Mouse (Mus musculus) olfactory bulb, adult 2 months (tissue): Measurements from ENCODE around the gene Serpinb7. TPM values are rescaled to one million over a fixed set of nuclear protein-coding genes. Genes with fewer than 3 reads are reported as not detected.

ENCODE experiments used
- H3K27ac ChIP-seq: fragments of 200-500 bp; 2 replicates; pipeline ENCODE4 v1.5.1; 2012; ENCODE audit warnings: low read depth, low read length; ENCODE audit not compliant: insufficient read depth
- H3K4me1 ChIP-seq: fragments of 200-500 bp; 2 replicates; pipeline ENCODE4 v1.6.1; 2012; ENCODE audit warnings: low read length; ENCODE audit not compliant: control insufficient read depth, insufficient read depth
- H3K4me3 ChIP-seq: fragments of 200-500 bp; 2 replicates; pipeline ENCODE4 v1.5.1; 2012; ENCODE audit warnings: mild to moderate bottlenecking, low read depth, low read length, moderate library complexity; ENCODE audit not compliant: insufficient read depth
- CTCF ChIP-seq: fragments of 200-500 bp; IDR thresholded peaks from 2 replicates; pipeline ENCODE4 v1.5.1; 2012; ENCODE audit warnings: low read depth, mild to moderate bottlenecking, low read length, moderate library complexity; ENCODE audit not compliant: insufficient read depth
- POLR2A ChIP-seq: fragments of 200-500 bp; IDR thresholded peaks from 2 replicates; pipeline ENCODE4 v1.6.1; 2012; ENCODE audit warnings: mild to moderate bottlenecking, low read depth, low read length, moderate library complexity; ENCODE audit not compliant: insufficient read depth
- WGBS: fragments of 180-500 bp; shearing (Covaris S2); methylation state at CpG from one replicate; pipeline ENCODE4 v1.1.7; 2018; 5-methylcytosine and 5-hydroxymethylcytosine counted together
- polyA plus RNA-seq: library from polyadenylated mRNA; stranded (reverse); fragments of >200 nt; gene quantifications from 2 replicates; pipeline ENCODE4 v1.2.4, GENCODE M21; 2012; ENCODE audit warnings: low replicate concordance; ENCODE audit not compliant: missing spikeins, insufficient read depth, insufficient read length

Gene Serpinb7
- polyA plus RNA-seq, 1 experiment = not detected

GRCm38 (mm10) chr1:107445352-107445751 lies 45.9 kb downstream of the Serpinb7 start:
- no peak overlapping the region for H3K4me3 ChIP-seq
- H3K4me1 ChIP-seq = no peaks in the 10 kb centered on the region
- WGBS = 54% methylated on average over 5 of the region's 5 CpGs
- TF ChIP-seq CTCF (no peak), POLR2A (no peak)
- no peak overlapping the region for H3K27ac ChIP-seq

GRCm38 (mm10) chr1:107447228-107447931 lies 47.9 kb downstream of the Serpinb7 start:
- no peaks in the 10 kb centered on the region for H3K4me1 ChIP-seq
- TF ChIP-seq POLR2A (no peak), CTCF (no peak)
- no peak overlapping the region for H3K4me3 ChIP-seq
- 72% methylated on average over 3 of the region's 3 CpGs for WGBS
- H3K27ac ChIP-seq = no peak overlapping the region

GRCm38 (mm10) chr1:107479909-107480308 lies 80.5 kb downstream of the Serpinb7 start:
- TF ChIP-seq POLR2A (no peak), CTCF (no peak)
- H3K4me3 ChIP-seq = no peak overlapping the region
- H3K27ac ChIP-seq = no peak overlapping the region
- 0 out of 2 replicates have a peak, but pooled peaks cover 2% of the 10 kb centered on the region for H3K4me1 ChIP-seq

- 14% methylated on average over 11 of the region's 11 CpGs for WGBS
- 0 out of 2 replicates have a peak overlapping the region, but pooled peaks have one; percentile 14 for H3K4me3 ChIP-seq
- H3K4me1 ChIP-seq = 0 out of 2 replicates have a peak, but pooled peaks cover 2% of the 10 kb centered on the region
- H3K27ac ChIP-seq = no peak overlapping the region
- no peak for TF ChIP-seq POLR2A
- no peak for TF ChIP-seq CTCF
Measured at GRCm38 (mm10) chr1:107481452-107481851, 82.0 kb downstream of the Serpinb7 start.

- no peak for TF ChIP-seq CTCF
- no peak for TF ChIP-seq POLR2A
- Histone ChIP-seq H3K4me3 (no peak overlapping the region), H3K4me1 (no peaks in the 10 kb centered on the region), H3K27ac (no peak overlapping the region)
- 70% methylated on average over 8 of the region's 8 CpGs for WGBS
Measured at GRCm38 (mm10) chr1:107489577-107489976, 90.1 kb downstream of the Serpinb7 start.

- no peak overlapping the region for H3K27ac ChIP-seq
- TF ChIP-seq CTCF = no peak
- TF ChIP-seq POLR2A = no peak
- H3K4me1 ChIP-seq = no peaks in the 10 kb centered on the region
- H3K4me3 ChIP-seq = no peak overlapping the region
- 67% methylated on average over 2 of the region's 2 CpGs for WGBS
Measured at GRCm38 (mm10) chr1:107496789-107497188, 97.3 kb downstream of the Serpinb7 start.

GRCm38 (mm10) chr1:107502025-107502424 lies 102.6 kb downstream of the Serpinb7 start:
- Histone ChIP-seq H3K4me3 (no peak overlapping the region), H3K27ac (no peak overlapping the region), H3K4me1 (no peaks in the 10 kb centered on the region)
- no peak for TF ChIP-seq CTCF
- no peak for TF ChIP-seq POLR2A

Other genes with a start within 250 kb of the Serpinb7 start
- not detected in 2 replicates for gene Serpinb3b, start 121.3 kb upstream of the Serpinb7 start, polyA plus RNA-seq
- gene Serpinb3c, start 121.3 kb upstream of the Serpinb7 start, polyA plus RNA-seq = not detected in 2 replicates
- gene Serpinb11, start 38.5 kb upstream of the Serpinb7 start, polyA plus RNA-seq = not detected in 2 replicates
- gene Serpinb2, start 111.8 kb downstream of the Serpinb7 start, polyA plus RNA-seq = not detected in 2 replicates
- gene Serpinb8, start 190.4 kb downstream of the Serpinb7 start, polyA plus RNA-seq = not detected in 2 replicates